Mouse (Mus musculus) neural tube, embryonic 13.5 days (tissue): ENCODE measurements at regions not wholly inside any gene's neighbourhood (a gene's known extent, or its start where the extent isn't known, plus 50 kb on each side); places are given as distances from the start of the nearest gene placed in this dataset.

ENCODE experiments used
- ATAC-seq: fragments of 200-750 bp; cut with Nextera tagmentation; 2 replicates; pipeline ENCODE4 v1.8.0; 2017; ENCODE audit warnings: low read depth, mild to moderate bottlenecking, moderate TSS enrichment, moderate library complexity
- H3K27ac ChIP-seq: fragments of 300-500 bp; sonication (generic); replicated peaks from 2 replicates; pipeline ENCODE4 v1.5.1; 2015; ENCODE audit warnings: moderate library complexity, mild to moderate bottlenecking, inconsistent platforms
- H3K27me3 ChIP-seq: fragments of 300-500 bp; sonication (generic); 2 replicates; pipeline ENCODE4 v1.6.1; 2015; ENCODE audit warnings: mild to moderate bottlenecking, inconsistent platforms
- H3K36me3 ChIP-seq: fragments of 300-500 bp; sonication (generic); 2 replicates; pipeline ENCODE4 v1.6.1; 2015; ENCODE audit warnings: mild to moderate bottlenecking, inconsistent platforms
- H3K4me1 ChIP-seq: fragments of 300-500 bp; sonication (generic); replicated peaks from 2 replicates; pipeline ENCODE4 v1.6.1; 2015; ENCODE audit warnings: inconsistent platforms
- H3K4me2 ChIP-seq: fragments of 300-500 bp; sonication (generic); 2 replicates; pipeline ENCODE4 v1.6.1; 2015; ENCODE audit warnings: inconsistent platforms, mild to moderate bottlenecking, moderate library complexity
- H3K4me3 ChIP-seq: fragments of 300-500 bp; sonication (generic); 2 replicates; pipeline ENCODE4 v1.5.1; 2015; ENCODE audit warnings: mild to moderate bottlenecking, inconsistent platforms
- H3K9ac ChIP-seq: fragments of 300-500 bp; sonication (generic); 2 replicates; pipeline ENCODE4 v1.6.1; 2015; ENCODE audit warnings: moderate library complexity, mild to moderate bottlenecking, inconsistent platforms
- H3K9me3 ChIP-seq: fragments of 300-500 bp; sonication (generic); 2 replicates; pipeline ENCODE4 v1.6.1; 2016; ENCODE audit warnings: inconsistent platforms
- WGBS: fragments of 180-500 bp; shearing (Covaris S2); methylation state at CpG from one replicate; pipeline ENCODE4 v1.1.7; 2015; 5-methylcytosine and 5-hydroxymethylcytosine counted together

DNA sequence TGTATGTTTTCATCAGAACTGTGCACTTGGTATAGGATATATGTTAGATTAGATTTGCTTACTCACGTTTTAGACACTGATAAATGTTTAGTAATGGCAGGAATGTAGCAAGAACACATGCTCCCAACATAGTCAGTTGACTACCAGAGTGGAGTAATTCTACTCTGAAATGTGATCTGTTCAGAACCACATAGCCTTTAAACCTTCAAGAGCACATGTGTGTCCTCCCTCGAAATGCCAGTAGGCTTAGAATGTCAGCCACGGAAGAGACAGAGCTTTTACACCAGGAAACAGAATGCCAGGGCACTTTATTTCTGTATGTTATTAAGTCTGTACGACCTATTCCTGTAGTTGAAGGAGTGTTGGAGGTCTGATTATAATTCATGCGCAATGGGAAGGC is 51.3 kb upstream of the Cd28 start:
- Histone ChIP-seq H3K4me3 (no peak overlapping the region), H3K27ac (no peak overlapping the region), H3K4me1 (peaks cover 9% of the 10 kb centered on the region), H3K9me3 (no peaks in the 10 kb centered on the region), H3K9ac (no peak overlapping the region), H3K27me3 (no peaks in the 10 kb centered on the region), H3K4me2 (no peak overlapping the region), H3K36me3 (no peaks in the 10 kb centered on the region)
- no peak for ATAC-seq
- 85% methylated on average over 5 of the region's 5 CpGs for WGBS

DNA sequence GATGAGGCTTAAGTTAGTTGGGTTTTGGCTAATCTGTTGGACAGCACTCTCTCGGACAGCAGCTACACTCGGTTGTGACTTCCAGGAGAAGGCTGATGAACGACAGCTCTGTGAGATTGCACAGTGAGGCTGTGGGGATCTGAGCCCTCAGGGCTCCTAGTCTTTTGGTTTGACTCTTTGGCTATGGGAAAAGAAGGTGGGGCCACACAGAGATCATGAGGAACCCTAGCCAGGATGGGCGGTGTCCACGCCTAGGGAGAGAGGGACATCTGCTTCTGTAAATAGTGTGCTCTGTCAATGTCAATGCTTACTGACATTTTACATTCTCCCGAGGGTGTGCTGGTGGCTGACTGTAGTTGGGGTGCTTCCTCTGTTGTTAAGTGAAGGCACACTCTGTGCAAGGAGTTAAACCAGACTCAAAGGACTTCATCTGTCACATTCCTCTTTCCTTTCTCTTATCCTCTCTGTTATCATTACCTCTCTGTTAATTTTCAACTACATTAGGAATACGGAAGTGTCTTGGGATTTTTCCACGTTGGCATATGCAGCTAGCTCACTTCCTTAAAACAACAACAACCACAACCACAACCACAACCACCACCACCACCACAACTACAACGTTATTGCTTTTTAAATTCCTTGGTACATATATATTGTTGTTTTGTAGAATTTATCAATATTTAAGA is 54.2 kb upstream of the Cd28 start:
- WGBS = 62% methylated on average over 9 of the region's 9 CpGs
- H3K4me1 ChIP-seq = no peaks in the 10 kb centered on the region
- no peak overlapping the region for H3K27ac ChIP-seq
- no peaks in the 10 kb centered on the region for H3K9me3 ChIP-seq
- H3K4me2 ChIP-seq = no peak overlapping the region
- H3K4me3 ChIP-seq = no peak overlapping the region
- H3K36me3 ChIP-seq = no peaks in the 10 kb centered on the region
- H3K27me3 ChIP-seq = no peaks in the 10 kb centered on the region
- H3K9ac ChIP-seq = no peak overlapping the region
- no peak for ATAC-seq

DNA sequence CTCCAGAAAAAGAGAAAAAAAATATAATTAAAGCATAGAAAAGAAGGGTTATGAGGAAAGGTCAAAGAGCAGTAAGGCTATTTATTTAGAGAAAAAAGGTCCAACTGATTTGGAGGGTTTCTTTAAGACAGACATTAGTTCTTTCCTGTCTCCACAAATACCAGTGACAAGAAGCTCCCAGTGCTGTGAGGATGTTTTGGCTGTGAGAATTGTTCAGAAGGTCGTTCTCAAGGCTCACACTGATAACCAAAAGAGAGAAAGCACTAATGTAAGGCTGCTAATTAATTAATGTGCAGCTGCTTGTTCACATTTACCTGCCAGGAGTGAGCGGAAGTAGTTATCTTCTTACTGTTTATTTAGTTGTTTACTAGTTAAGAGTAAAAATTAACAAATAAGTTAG is 54.7 kb upstream of the Cd28 start:
- Histone ChIP-seq H3K4me2 (no peak overlapping the region), H3K4me3 (no peak overlapping the region), H3K27me3 (no peaks in the 10 kb centered on the region), H3K4me1 (no peaks in the 10 kb centered on the region), H3K9me3 (no peaks in the 10 kb centered on the region), H3K27ac (no peak overlapping the region), H3K36me3 (no peaks in the 10 kb centered on the region), H3K9ac (no peak overlapping the region)
- no peak for ATAC-seq
- WGBS = 64% methylated on average over 2 of the region's 2 CpGs

DNA sequence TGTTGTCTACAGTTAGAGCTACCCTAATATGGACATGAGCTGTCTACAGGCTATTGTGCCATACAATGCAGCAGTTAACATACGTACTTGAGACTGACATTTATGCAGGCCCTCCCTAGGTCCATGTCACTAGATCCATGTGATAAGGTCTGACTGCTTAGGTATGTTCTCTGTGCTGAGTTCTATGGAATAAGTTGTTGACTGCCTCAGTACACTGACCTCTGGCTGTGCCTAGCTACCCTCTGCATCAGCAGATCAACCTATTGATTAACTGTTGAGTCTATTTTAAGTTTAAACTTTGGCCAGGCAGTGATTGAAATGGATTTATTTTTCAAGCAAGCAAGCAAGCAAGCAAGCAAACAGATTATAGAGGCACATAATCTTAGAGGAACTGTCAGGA is 57.0 kb upstream of the Cd28 start:
- WGBS = 83% methylated on average over 1 of the region's 1 CpGs
- no peaks in the 10 kb centered on the region for H3K27me3 ChIP-seq
- ATAC-seq = no peak

DNA sequence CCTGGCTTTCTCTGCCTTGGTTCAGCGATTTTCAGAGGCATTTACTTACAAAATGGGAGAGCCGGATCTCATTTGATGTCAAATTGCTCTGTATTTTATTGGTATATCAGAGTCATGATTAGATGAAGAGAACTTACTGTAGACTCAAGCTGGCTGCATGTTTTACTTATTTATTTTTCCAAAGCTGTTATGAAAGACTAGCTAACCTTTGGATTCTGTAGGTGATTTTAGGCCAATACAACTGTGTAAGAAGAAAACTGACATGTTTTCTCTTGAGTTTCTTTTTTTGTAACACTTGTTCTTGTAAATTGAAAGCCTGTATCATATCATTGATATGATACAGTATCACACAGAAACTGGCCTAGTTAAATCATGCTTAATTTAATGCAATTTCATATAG is 57.6 kb upstream of the Cd28 start:
- Histone ChIP-seq H3K4me3 (no peak overlapping the region), H3K9me3 (no peaks in the 10 kb centered on the region), H3K4me1 (no peaks in the 10 kb centered on the region), H3K9ac (no peak overlapping the region), H3K27me3 (no peaks in the 10 kb centered on the region), H3K27ac (no peak overlapping the region), H3K4me2 (no peak overlapping the region), H3K36me3 (no peaks in the 10 kb centered on the region)
- no peak for ATAC-seq
- 74% methylated on average over 2 of the region's 2 CpGs for WGBS

More for the DNA sequence above, 57.0 kb upstream of the Cd28 start:
- Histone ChIP-seq H3K9ac (no peak overlapping the region), H3K36me3 (no peaks in the 10 kb centered on the region), H3K4me1 (no peaks in the 10 kb centered on the region), H3K4me2 (no peak overlapping the region), H3K4me3 (no peak overlapping the region), H3K27ac (no peak overlapping the region), H3K9me3 (no peaks in the 10 kb centered on the region)

DNA sequence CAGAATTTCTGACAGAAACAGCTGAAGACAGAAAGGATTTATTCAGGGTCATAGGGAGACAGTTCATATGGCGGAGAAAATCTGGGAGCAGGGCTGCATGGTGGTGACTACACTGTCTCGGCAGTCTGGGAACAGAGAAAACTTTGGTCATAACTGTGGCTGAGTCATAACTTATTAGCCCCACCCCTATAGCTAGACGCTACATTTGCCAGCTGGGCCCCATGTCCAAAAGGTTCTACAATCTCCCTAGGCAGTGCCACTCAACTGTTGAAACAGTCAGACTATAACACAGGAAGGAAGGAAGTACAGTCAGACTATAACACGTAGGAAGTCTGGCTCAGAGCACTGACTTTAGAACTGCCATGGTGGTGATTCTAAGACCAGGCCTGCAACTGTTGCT is 58.2 kb upstream of the Cd28 start:
- Histone ChIP-seq H3K27me3 (no peaks in the 10 kb centered on the region), H3K4me3 (no peak overlapping the region), H3K9me3 (no peaks in the 10 kb centered on the region), H3K4me2 (no peak overlapping the region), H3K9ac (no peak overlapping the region), H3K36me3 (no peaks in the 10 kb centered on the region), H3K4me1 (no peaks in the 10 kb centered on the region), H3K27ac (no peak overlapping the region)
- WGBS = 82% methylated on average over 4 of the region's 4 CpGs
- no peak for ATAC-seq

DNA sequence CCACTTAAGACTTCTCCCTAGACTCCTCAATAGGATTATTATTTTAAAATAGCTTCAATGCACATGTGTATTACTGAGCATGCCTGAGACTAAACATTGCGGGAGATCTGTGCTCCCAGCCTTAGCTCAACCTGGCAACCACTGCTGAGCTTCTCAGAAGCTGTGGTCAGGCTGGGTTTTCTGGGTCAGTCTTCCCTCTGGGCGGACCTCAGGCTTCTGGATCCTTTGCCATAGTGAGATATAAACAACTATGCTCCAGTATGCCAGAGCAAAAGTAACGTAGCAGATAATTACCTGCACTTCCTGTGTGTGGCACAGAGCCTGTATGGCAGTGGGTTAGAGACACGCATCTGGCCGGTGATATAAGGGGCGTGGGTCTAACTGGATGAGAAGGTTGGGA is 59.1 kb upstream of the Cd28 start:
- no peak overlapping the region for H3K4me3 ChIP-seq
- H3K27ac ChIP-seq = no peak overlapping the region
- WGBS = 90% methylated on average over 6 of the region's 6 CpGs
- no peaks in the 10 kb centered on the region for H3K36me3 ChIP-seq
- H3K9me3 ChIP-seq = no peaks in the 10 kb centered on the region
- ATAC-seq = no peak
- no peak overlapping the region for H3K9ac ChIP-seq
- no peak overlapping the region for H3K4me2 ChIP-seq
- no peaks in the 10 kb centered on the region for H3K4me1 ChIP-seq
- H3K27me3 ChIP-seq = no peaks in the 10 kb centered on the region

DNA sequence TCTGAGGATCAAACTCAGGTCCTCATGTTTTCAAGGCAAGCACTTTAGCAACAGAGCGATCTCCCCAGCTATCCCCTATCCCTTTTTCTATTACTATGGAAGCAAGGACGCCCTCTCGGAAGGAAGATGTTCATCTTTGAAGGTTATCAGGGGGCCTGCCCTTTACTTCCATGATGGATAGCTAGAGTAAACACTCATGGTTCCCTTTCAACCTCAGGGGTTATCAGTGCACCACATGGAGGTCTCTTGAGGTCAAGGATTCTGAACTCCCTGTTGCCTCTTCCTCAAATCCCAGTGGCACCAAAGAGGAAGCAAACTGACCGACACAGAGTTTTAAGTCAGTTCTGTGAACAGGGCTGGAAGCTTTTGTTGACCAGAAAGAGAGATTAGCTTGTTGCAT is 59.6 kb upstream of the Cd28 start:
- H3K4me3 ChIP-seq = no peak overlapping the region
- no peaks in the 10 kb centered on the region for H3K9me3 ChIP-seq
- no peaks in the 10 kb centered on the region for H3K36me3 ChIP-seq
- no peak overlapping the region for H3K4me2 ChIP-seq
- ATAC-seq = no peak
- no peak overlapping the region for H3K9ac ChIP-seq
- 87% methylated on average over 4 of the region's 4 CpGs for WGBS
- no peak overlapping the region for H3K27ac ChIP-seq
- no peaks in the 10 kb centered on the region for H3K4me1 ChIP-seq
- no peaks in the 10 kb centered on the region for H3K27me3 ChIP-seq

DNA sequence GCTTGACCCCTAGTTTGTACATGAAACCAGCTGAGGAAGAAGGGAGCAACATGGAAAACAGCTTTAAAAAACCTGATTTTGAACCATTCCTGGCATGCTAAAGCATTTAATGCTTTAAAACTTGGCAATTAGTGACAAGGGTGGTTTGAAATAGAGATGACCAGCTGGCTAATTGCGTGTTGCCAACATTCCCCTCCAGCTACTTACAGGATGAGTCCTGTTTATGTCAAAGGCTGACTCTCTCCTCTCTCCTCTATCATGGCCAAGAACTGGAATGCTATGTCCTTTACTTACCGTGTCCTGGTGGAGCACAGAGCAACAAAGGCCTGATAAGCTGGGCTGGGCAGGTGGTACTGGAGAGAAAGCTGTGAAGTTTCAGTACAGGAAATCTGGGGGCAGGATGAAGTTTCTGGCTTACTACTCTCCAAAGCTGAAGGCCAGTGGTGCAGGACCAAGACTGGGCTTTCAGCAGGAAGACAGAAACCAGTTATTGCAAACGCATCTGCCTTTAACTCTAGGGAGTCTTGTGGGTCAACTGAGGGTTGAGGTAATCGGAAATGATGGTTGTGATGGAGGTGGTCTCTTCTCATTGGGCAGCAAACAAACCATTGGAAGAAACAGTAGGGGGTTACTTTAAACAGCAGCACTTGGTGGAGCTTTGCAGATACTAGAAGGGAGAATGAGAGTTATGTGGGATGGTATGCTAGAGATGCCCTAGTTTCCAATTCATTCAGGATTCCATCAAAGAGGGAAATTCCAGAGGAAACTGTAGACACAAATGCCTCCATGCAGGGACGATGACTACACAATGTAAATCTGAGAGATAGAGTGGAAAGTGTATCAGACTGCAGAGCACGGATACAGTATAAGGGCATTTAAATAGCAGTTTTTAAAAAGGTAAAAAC is 60.7 kb upstream of the Cd28 start:
- Histone ChIP-seq H3K27ac (no peak overlapping the region), H3K27me3 (no peaks in the 10 kb centered on the region), H3K4me3 (no peak overlapping the region), H3K9me3 (no peaks in the 10 kb centered on the region), H3K36me3 (no peaks in the 10 kb centered on the region), H3K9ac (no peak overlapping the region), H3K4me2 (no peak overlapping the region), H3K4me1 (no peaks in the 10 kb centered on the region)
- no peak for ATAC-seq
- 81% methylated on average over 6 of the region's 6 CpGs for WGBS

DNA sequence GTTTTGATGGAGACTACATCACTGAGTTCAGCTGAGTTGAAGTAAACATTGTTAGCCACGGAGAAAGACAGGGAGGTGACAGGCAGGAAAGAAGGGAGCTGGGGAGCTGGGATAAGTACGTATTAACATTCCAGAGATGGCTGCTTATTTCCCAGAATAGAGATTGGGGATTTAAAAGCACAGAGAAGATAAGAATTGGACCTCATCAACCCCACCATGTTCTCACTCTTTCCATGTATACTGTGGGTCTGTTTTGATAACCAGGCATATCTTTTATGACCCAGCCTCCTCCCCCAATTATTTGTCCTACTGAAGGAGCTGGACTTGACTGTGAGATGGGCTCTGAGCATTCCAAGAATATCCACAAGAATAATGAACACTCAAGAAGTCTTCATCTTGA is 61.4 kb upstream of the Cd28 start:
- Histone ChIP-seq H3K9ac (no peak overlapping the region), H3K4me2 (no peak overlapping the region), H3K4me3 (no peak overlapping the region), H3K36me3 (no peaks in the 10 kb centered on the region), H3K9me3 (no peaks in the 10 kb centered on the region), H3K27me3 (no peaks in the 10 kb centered on the region), H3K27ac (no peak overlapping the region), H3K4me1 (no peaks in the 10 kb centered on the region)
- no peak for ATAC-seq
- WGBS = 62% methylated on average over 2 of the region's 2 CpGs

DNA sequence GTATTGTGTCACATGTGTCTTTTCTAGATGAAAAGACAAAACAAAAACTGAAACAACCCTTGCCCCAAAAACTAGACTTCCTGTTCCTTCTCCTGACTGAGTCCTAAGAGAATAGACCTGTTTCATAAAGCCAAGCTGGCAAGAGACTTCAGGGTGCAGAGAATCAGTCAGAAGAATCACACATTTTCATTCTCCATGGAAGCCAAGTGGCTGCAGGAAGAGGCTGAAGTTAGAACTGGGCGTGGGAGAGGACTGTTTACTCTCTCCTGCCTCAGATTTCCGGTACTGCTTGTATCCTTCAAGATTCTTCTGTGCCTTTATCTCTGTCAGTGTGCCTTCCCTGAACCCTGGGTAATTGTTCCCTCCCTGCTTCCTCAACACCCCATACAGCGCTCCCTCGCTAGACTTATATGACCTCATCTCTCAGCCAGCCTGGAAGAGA is 64.0 kb upstream of the Cd28 start:
- 84% methylated on average over 4 of the region's 4 CpGs for WGBS
- H3K36me3 ChIP-seq = no peaks in the 10 kb centered on the region
- ATAC-seq = no peak

DNA sequence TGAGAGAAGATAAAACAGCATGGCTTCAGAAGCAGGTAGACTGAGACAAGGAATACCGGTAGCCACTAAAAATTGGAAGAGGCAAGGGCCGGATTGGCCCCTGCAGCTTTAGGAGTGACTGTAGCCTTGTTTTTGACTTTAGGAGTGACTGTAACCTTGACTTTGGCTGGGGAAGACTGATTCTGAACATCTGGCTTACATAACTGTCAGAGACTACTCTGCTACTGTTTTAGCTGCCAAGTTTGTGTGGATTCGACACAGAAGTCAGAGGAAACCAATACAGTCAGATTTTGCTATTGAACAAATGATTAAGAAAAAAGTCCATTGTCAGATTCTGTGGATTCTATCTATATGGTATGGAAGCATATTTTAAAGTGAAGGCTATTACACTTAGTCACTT is 66.4 kb upstream of the Cd28 start:
- Histone ChIP-seq H3K27ac (no peak overlapping the region), H3K27me3 (no peaks in the 10 kb centered on the region), H3K36me3 (no peaks in the 10 kb centered on the region), H3K4me1 (peaks cover 14% of the 10 kb centered on the region), H3K9me3 (no peaks in the 10 kb centered on the region), H3K9ac (no peak overlapping the region), H3K4me3 (no peak overlapping the region), H3K4me2 (no peak overlapping the region)
- 88% methylated on average over 3 of the region's 3 CpGs for WGBS
- no peak for ATAC-seq

More for the DNA sequence above, 64.0 kb upstream of the Cd28 start:
- H3K27me3 ChIP-seq = no peaks in the 10 kb centered on the region
- no peak overlapping the region for H3K4me3 ChIP-seq
- H3K9me3 ChIP-seq = no peaks in the 10 kb centered on the region
- H3K9ac ChIP-seq = no peak overlapping the region
- H3K4me2 ChIP-seq = no peak overlapping the region
- peaks cover 14% of the 10 kb centered on the region for H3K4me1 ChIP-seq
- H3K27ac ChIP-seq = no peak overlapping the region
